Mouse (Mus musculus) forebrain, embryonic 14.5 days (tissue): Measurements from ENCODE around the gene Runx1. TPM values are rescaled to one million over a fixed set of nuclear protein-coding genes. Genes with fewer than 3 reads are reported as not detected.
A peak's percentile ranks its signal among the peaks of the same experiment; 100 is the strongest.

Experiments
- ATAC-seq: fragments of 200-750 bp; cut with Nextera tagmentation; 2 replicates; pipeline ENCODE4 v1.8.0; 2017; ENCODE audit warnings: mild to moderate bottlenecking, moderate library complexity
- DNase-seq: peaks from one replicate; pipeline ENCODE4 v3.0.0-alpha.2; 2015; ENCODE audit warnings: low spot score
- H3K27ac ChIP-seq: fragments of 300-500 bp; sonication (generic); 2 replicates; pipeline ENCODE4 v1.5.1; 2014; ENCODE audit warnings: low read depth, mild to moderate bottlenecking, control low read depth, low read length, moderate library complexity
- H3K27me3 ChIP-seq: fragments of 300-500 bp; sonication (generic); replicated peaks from 2 replicates; pipeline ENCODE4 v1.6.1; 2014; ENCODE audit warnings: low read length, control low read depth, mixed read lengths; ENCODE audit not compliant: control insufficient read depth, insufficient read depth
- H3K36me3 ChIP-seq: fragments of 300-500 bp; sonication (generic); 2 replicates; pipeline ENCODE4 v1.6.1; 2014; ENCODE audit warnings: low read length, control low read depth; ENCODE audit not compliant: control insufficient read depth, insufficient read depth
- H3K4me1 ChIP-seq: fragments of 300-500 bp; sonication (generic); 2 replicates; pipeline ENCODE4 v1.6.1; 2014; ENCODE audit warnings: antibody characterized with exemption, low read length, control low read depth; ENCODE audit not compliant: control insufficient read depth, insufficient read depth
- H3K4me2 ChIP-seq: fragments of 300-500 bp; sonication (generic); 2 replicates; pipeline ENCODE4 v1.6.1; 2014; ENCODE audit warnings: mild to moderate bottlenecking, control low read depth, low read length
- H3K4me3 ChIP-seq: fragments of 300-500 bp; sonication (generic); 2 replicates; pipeline ENCODE4 v1.5.1; 2014; ENCODE audit warnings: low read depth, low read length, control low read depth
- H3K9ac ChIP-seq: fragments of 300-500 bp; sonication (generic); 2 replicates; pipeline ENCODE4 v1.6.1; 2014; ENCODE audit warnings: mild to moderate bottlenecking, low read length, control low read depth, moderate library complexity
- H3K9me3 ChIP-seq: fragments of 300-500 bp; sonication (generic); replicated peaks from 2 replicates; pipeline ENCODE4 v1.6.1; 2016; ENCODE audit warnings: low read length, control low read depth, mixed read lengths; ENCODE audit not compliant: control insufficient read depth
- WGBS: fragments of 180-500 bp; shearing (Covaris S2); extraction: QIAGEN DNeasy Blood & Tissue Kit; methylation state at CpG from one replicate; pipeline ENCODE4 v1.1.7; 2014; 5-methylcytosine and 5-hydroxymethylcytosine counted together
- polyA plus RNA-seq: library from polyadenylated mRNA; unstranded; fragments of >200 nt; fragmentation: Nextera tagmentation; extraction: Ambion mirVana; gene quantifications from 2 replicates; pipeline ENCODE4 v1.2.1, GENCODE M21; 2014

The Runx1 gene
- polyA plus RNA-seq, 1 experiment from 2014 or later, result 0.39 TPM

GRCm38 (mm10) chr16:92753944-92754343, 72.0 kb downstream of the Runx1 start:
- Histone ChIP-seq H3K4me2 (no peak overlapping the region), H3K9me3 (no peaks in the 10 kb centered on the region), H3K36me3 (no peaks in the 10 kb centered on the region), H3K9ac (no peak overlapping the region), H3K27me3 (no peaks in the 10 kb centered on the region), H3K4me3 (no peak overlapping the region), H3K4me1 (no peaks in the 10 kb centered on the region), H3K27ac (no peak overlapping the region)
- ATAC-seq (no peak), DNase-seq (no peak)
- 93% methylated on average over 3 of the region's 3 CpGs for WGBS

- Histone ChIP-seq H3K9me3 (no peaks in the 10 kb centered on the region), H3K4me2 (no peak overlapping the region), H3K27me3 (no peaks in the 10 kb centered on the region), H3K4me3 (no peak overlapping the region), H3K27ac (no peak overlapping the region), H3K9ac (no peak overlapping the region), H3K36me3 (no peaks in the 10 kb centered on the region), H3K4me1 (no peaks in the 10 kb centered on the region)
- WGBS, result 90% methylated on average over 8 of the region's 8 CpGs
- ATAC-seq (no peak), DNase-seq (no peak)
Measured at GRCm38 (mm10) chr16:92753139-92753538, 72.8 kb downstream of the Runx1 start.

GRCm38 (mm10) chr16:92748272-92748671, 77.7 kb downstream of the Runx1 start:
- no peak overlapping the region for H3K4me2 ChIP-seq
- DNase-seq (no peak), ATAC-seq (no peak)
- H3K9ac ChIP-seq, result no peak overlapping the region
- no peak overlapping the region for H3K4me3 ChIP-seq
- no peaks in the 10 kb centered on the region for H3K9me3 ChIP-seq
- H3K27me3 ChIP-seq, result no peaks in the 10 kb centered on the region
- H3K27ac ChIP-seq, result no peak overlapping the region
- no peaks in the 10 kb centered on the region for H3K4me1 ChIP-seq
- no peaks in the 10 kb centered on the region for H3K36me3 ChIP-seq
- WGBS, result 93% methylated on average over 1 of the region's 1 CpGs

GRCm38 (mm10) chr16:92747062-92747461, 78.9 kb downstream of the Runx1 start:
- no peaks in the 10 kb centered on the region for H3K27me3 ChIP-seq
- no peak overlapping the region for H3K9ac ChIP-seq
- no peaks in the 10 kb centered on the region for H3K4me1 ChIP-seq
- H3K4me2 ChIP-seq, result no peak overlapping the region
- no peaks in the 10 kb centered on the region for H3K9me3 ChIP-seq
- no peaks in the 10 kb centered on the region for H3K36me3 ChIP-seq
- no peak overlapping the region for H3K4me3 ChIP-seq
- 93% methylated on average over 2 of the region's 2 CpGs for WGBS
- no peak for DNase-seq
- ATAC-seq, result no peak
- H3K27ac ChIP-seq, result no peak overlapping the region

- Histone ChIP-seq H3K27ac (no peak overlapping the region), H3K4me3 (no peak overlapping the region), H3K36me3 (no peaks in the 10 kb centered on the region), H3K27me3 (no peaks in the 10 kb centered on the region), H3K9ac (no peak overlapping the region), H3K4me1 (peaks cover 3% of the 10 kb centered on the region; the same call in 1 of the 2 replicates), H3K9me3 (no peaks in the 10 kb centered on the region), H3K4me2 (no peak overlapping the region)
- DNase-seq (no peak), ATAC-seq (no peak)
- WGBS, result 75% methylated on average over 3 of the region's 3 CpGs
Measured at GRCm38 (mm10) chr16:92745239-92745638, 80.7 kb downstream of the Runx1 start.

- H3K4me2 ChIP-seq, result no peak overlapping the region
- no peak overlapping the region for H3K4me3 ChIP-seq
- peaks cover 6% of the 10 kb centered on the region; the same call in 1 of the 2 replicates for H3K4me1 ChIP-seq
- DNase-seq (no peak), ATAC-seq (no peak)
- H3K36me3 ChIP-seq, result no peaks in the 10 kb centered on the region
- H3K27ac ChIP-seq, result no peak overlapping the region
- 69% methylated on average over 12 of the region's 12 CpGs for WGBS
- no peak overlapping the region for H3K9ac ChIP-seq
- no peaks in the 10 kb centered on the region for H3K9me3 ChIP-seq
- no peaks in the 10 kb centered on the region for H3K27me3 ChIP-seq
Measured at GRCm38 (mm10) chr16:92744172-92744777, 81.7 kb downstream of the Runx1 start.

- DNase-seq (no peak), ATAC-seq (no peak)
- H3K27me3 ChIP-seq, result no peaks in the 10 kb centered on the region
- no peak overlapping the region for H3K4me2 ChIP-seq
- no peak overlapping the region for H3K9ac ChIP-seq
- no peaks in the 10 kb centered on the region for H3K9me3 ChIP-seq
- H3K4me1 ChIP-seq, result peaks cover 7% of the 10 kb centered on the region; the same call in 1 of the 2 replicates
- no peak overlapping the region for H3K4me3 ChIP-seq
- 83% methylated on average over 4 of the region's 4 CpGs for WGBS
- H3K36me3 ChIP-seq, result no peaks in the 10 kb centered on the region
- no peak overlapping the region for H3K27ac ChIP-seq
Measured at GRCm38 (mm10) chr16:92743755-92744154, 82.2 kb downstream of the Runx1 start.

GRCm38 (mm10) chr16:92741342-92741741, 84.6 kb downstream of the Runx1 start:
- DNase-seq, result no peak
- H3K36me3 ChIP-seq, result no peaks in the 10 kb centered on the region
- peaks cover 9% of the 10 kb centered on the region; the same call in 1 of the 2 replicates for H3K4me1 ChIP-seq
- H3K9ac ChIP-seq, result no peak overlapping the region
- no peaks in the 10 kb centered on the region for H3K9me3 ChIP-seq
- no peak overlapping the region for H3K27ac ChIP-seq
- 92% methylated on average over 8 of the region's 8 CpGs for WGBS
- ATAC-seq, result no peak
- no peak overlapping the region for H3K4me3 ChIP-seq
- no peaks in the 10 kb centered on the region for H3K27me3 ChIP-seq
- H3K4me2 ChIP-seq, result no peak overlapping the region

- Histone ChIP-seq H3K4me3 (no peak overlapping the region), H3K9me3 (no peaks in the 10 kb centered on the region), H3K4me2 (no peak overlapping the region), H3K36me3 (no peaks in the 10 kb centered on the region), H3K4me1 (peaks cover 9% of the 10 kb centered on the region; the same call in 1 of the 2 replicates), H3K27me3 (no peaks in the 10 kb centered on the region), H3K27ac (no peak overlapping the region), H3K9ac (no peak overlapping the region)
- 30% methylated on average over 9 of the region's 9 CpGs for WGBS
- DNase-seq (peak; percentile 56), ATAC-seq (no peak)
Measured at GRCm38 (mm10) chr16:92740541-92740940, 85.4 kb downstream of the Runx1 start.
